Mouse (Mus musculus) frontal cortex, postnatal 10 days (tissue): ENCODE results near the gene Kyat3.
"Not testable (repeated sequence)": the region's sequence is repeated elsewhere in the genome, so short reads cannot be mapped to it uniquely, and the experiment has no call there.

Experiments used
- DNase-seq, 2 experiments: peaks; one replicate each; pipeline ENCODE4 v3.0.0; 2022; ENCODE audit warnings: low spot score in 2 of 2, mixed read lengths in 1 of 2

The Kyat3 gene

DNA sequence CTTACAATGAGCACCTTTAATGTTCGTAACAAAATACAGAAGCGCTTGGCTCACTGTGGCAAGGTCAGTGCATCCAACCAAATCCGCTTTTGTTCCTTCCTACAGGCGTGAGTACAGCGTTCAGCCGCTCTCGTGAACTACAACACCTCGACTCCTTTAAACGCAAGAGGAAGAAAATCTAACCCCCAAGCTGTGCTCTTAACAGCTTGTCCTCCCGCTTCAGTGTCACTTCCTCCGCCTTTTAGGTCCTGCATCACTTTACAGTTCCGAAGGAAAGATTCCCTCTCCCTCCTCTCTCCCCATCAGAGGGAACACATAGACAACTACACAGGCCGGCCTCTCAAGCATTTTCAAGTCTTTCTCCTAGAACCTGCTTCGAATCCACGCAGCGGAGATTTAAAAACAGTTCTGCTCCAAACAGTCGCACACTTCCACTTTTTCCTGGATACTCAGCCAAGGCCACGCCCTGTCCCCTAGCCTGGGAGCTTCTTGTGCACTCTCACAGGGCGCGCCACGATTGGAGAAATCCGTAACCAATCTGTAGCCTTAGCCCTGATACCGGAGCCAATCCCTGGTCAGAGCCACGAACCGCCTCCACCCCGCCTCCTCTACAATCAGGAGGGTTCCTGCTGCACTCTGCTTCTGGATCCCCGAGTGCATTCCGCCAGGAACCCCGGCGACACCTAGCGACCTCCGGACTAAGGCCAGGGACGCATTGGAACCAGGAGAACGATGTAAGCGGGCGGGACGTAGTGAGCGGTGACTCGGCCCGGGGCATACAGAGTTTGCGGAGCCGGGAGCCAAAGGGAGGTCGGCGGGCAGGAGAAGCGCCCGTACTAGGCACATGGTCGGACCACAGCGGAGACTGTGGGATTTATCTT, at the start of gene Kyat3:
TSS of gene Kyat3 (plus strand) at position 610 of the 881 bp plus-strand sequence.
- DNase-seq = peak; percentile 87 to 88

DNA sequence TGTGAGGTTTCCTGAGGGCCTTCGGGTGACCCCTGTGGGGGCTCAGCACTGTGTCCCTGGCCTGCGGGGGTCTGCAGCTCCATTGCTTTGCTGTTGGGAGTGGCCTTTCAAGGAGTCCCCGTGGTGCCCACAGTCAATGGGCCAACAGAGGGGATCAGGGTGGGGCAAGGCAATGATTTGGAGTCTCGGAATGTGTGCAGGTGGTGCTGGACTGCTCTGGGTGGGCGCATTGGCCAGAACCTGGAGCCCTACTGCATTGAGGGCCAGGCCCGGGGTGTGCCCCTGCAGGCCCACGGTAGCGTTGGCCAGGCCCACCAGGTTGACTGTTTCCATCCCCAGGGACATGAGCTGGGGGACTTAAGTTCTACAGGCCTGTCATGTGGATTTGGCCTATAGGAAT, 36.1 kb upstream of the Kyat3 start:
- DNase-seq = no peak

DNA sequence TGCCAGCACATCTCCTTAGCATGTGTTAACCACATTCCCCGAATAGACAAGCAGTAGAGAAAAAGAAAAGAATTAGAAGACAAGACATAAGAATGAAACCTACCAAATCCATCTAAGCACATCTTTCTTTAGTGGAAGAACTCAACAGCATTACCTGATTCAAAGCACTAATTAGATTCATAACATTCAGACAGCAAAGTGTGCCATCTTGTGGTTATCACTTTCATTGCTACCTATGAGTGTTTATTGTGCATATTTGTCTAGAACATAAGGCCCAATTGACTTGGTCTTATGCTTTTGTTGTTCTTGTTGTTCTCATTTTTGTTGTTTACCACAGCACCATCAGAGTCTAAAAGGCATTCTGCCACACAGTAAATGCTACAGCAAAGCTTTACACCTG, 26.2 kb upstream of the Kyat3 start:
- no peak for DNase-seq

GRCm38 (mm10) chr3:142687939-142688338, 12.9 kb upstream of the Kyat3 start:
- DNase-seq = no peak

- DNase-seq = no peak
Observed at GRCm38 (mm10) chr3:142688353-142688752, 12.5 kb upstream of the Kyat3 start.

GRCm38 (mm10) chr3:142696517-142696916, 4.3 kb upstream of the Kyat3 start:
- no peak for DNase-seq

- DNase-seq = no peak
Observed at GRCm38 (mm10) chr3:142701407-142701989, 647 bp downstream of the Kyat3 start.

- no peak for DNase-seq
Observed at GRCm38 (mm10) chr3:142706581-142707444, 6.0 kb downstream of the Kyat3 start.

DNA sequence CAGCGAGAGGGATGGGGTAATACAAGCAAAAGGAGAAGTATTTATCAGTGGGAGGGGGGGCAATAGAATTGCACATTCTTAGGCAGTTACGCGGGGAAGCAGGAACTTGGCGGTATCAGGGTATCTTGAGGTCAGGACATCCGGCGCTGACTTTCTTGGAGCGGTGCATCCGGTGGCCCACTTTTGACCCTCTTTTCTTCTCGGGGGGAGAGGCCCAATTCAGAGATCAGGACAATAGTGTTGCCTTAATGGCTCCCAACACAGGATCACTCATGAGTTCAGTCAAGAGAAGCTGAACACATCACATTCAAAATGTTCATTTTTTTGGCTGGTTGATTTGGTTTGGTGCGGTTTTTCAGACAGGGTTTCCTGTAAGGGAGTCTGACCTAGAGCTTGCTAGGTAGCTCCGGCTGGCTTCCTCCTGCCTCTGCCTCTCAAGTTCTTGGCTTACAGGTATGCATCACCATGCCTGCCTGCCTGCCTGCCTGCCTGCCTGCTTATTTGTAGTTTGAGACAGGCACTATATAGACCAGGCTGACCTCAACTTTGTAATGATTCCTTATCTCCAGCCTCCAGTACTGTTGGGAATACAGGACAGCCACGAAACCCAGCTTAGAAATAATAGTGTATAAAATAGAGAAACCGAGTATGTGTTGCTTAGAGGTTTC, 7.5 kb downstream of the Kyat3 start:
- DNase-seq = not testable (repeated sequence)

DNA sequence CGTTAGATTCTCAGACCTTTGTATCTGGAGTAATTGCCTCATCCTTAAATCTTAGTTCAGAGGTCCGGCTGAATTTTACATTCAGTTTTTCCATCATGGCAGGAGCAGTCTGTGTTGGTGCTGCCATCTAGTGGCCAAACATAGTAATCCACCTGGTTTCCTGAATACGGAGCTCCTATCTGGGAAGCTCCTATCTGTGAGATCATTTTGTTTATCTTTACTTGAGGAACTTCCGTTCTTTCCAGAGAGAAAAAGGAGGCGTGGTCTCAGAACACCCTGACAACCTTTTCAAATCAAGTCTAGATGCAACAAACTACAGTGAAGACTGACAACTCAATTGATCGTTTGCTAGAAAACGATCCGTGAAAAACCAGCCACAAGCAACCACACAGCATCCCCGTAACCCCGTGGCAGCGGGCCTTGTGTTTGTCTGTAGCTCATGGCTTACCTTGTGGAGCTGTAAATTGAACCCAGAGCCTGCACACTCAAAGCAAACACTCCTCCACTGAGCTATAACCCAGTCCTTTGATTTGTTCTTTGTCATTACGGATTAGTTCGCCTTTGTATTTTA, 8.1 kb downstream of the Kyat3 start:
- peak in 1 of 2 experiments; percentile 50 for DNase-seq

DNA sequence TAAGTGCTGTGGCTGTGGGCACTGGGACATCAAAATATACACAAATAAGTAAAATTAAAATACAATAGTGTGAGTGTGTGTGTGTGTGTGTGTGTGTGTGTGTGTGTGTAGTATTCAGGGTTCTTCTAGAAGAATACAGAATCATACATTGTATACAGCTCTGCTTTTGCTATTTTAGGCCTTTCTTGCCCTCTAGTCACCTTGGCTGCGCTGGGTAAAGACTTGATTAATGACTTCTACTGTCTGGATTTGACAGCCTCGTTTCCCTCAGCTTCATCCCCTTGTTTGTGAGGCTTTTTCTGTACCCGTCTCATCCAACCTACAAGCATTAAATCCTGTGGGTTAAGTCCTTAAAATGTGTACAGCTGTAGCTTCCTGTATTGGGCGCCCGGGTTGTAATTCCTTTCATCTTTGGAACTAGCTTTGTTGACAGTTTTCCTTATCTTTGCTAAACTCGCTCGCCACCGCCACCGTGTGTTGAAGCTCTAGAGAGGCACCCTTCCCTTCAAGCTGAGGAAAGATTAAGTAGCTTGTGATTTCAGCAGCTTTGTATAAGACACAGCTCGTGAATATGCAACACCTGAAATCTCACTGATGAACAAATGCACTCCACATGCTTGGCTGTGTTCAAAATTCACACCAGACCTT, 9.6 kb downstream of the Kyat3 start:
- peak in 1 of 2 experiments; percentile 22 for DNase-seq

- DNase-seq = no peak
Observed at GRCm38 (mm10) chr3:142711372-142711771, 10.5 kb downstream of the Kyat3 start.

- DNase-seq = not testable (repeated sequence)
Observed at GRCm38 (mm10) chr3:142712401-142713040, 11.7 kb downstream of the Kyat3 start.

GRCm38 (mm10) chr3:142725481-142725880, 24.6 kb downstream of the Kyat3 start:
- DNase-seq = no peak

GRCm38 (mm10) chr3:142725969-142726672, 25.3 kb downstream of the Kyat3 start:
- no peak for DNase-seq

DNA sequence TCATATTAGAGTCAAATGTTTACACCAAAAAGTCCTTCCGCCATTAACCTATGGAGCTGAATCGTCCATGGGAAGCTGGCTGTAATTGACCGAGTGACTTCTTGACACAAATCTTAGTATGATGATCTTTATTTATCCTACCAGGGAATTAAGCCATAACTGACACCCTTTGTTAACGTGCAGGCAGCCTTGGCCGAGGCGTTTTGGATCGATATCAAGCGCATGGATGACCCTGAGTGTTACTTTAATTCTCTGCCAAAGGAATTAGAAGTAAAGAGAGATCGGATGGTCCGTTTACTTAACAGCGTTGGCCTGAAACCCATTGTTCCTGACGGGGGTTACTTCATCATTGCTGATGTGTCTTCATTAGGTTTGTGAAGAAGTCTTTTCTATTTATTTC, 33.4 kb downstream of the Kyat3 start:
- DNase-seq = no peak

DNA sequence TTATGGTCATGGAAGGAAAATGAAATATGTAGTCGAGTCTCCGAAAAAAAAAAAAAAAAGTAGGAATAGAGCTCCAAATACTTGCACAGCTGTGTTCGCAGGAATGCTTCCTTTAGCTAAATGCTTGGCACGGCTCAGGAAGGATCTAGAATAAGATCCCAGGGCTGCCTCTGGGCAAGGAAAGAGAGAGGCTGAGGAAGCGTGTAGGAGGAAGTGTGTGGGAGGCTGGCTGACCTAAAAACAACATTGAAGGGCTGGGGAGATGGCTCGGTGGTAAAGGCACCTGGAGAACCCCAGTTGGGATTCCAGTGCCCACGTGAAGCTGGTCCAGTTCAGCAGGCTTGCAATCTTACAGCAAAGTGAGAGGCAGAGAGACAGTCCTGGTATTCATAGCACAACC, 40.0 kb downstream of the Kyat3 start:
- no peak for DNase-seq

GRCm38 (mm10) chr3:142743973-142744898, 43.4 kb downstream of the Kyat3 start:
- DNase-seq = no peak

- no peak for DNase-seq
Observed at GRCm38 (mm10) chr3:142745076-142745475, 44.2 kb downstream of the Kyat3 start.
